Comparison of ENCODE assay signal across 8 mouse cellular contexts in the genomic region with DNA sequence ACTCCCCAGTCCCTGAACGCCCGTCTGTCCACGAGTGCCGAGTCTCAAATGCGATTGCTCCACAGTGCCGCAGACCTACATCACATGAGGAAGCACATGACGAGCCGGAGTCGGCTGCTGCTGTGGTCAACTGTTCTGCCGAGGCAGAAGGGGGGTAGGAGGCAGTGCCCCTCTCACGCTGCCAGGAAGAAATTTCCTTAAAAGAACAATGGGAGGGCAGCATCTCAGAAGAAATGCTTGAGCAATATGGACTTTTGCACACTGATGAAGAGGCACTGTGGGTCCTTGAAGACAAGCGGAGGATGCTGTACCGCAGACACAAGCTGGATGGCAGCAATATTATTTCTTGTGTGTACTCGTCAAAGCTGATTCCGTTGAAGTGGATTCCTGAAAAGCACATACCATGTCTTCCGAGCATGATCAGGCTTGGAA.
DNase-seq lines count a peak whose midpoint lies in the region; ATAC-seq and TF ChIP-seq lines count a peak whose summit lies in the region.

No protein-coding gene starts in this region.

- TF ChIP-seq CTCF in CH12.LX (conservative IDR thresholded peaks at IDR 0.05 in 1 of 2, IDR thresholded peaks at IDR 0.05 in 1 of 2; ENCODE audit: low read depth in 2 of 2, low read length in 2 of 2), result no peak

- no peak for TF ChIP-seq EP300 in CH12.LX (IDR thresholded peaks at IDR 0.05; ENCODE audit: low read length)

- DNase-seq in CH12.LX (ENCODE audit: extremely low read depth), result no peak
- DNase-seq in cerebellum, adult 11 months, result peak; percentile 51
- peak; percentile 82 to 86 for DNase-seq in frontal cortex, postnatal 10 days (ENCODE audit: low spot score in 2 of 2)
- DNase-seq in layer of hippocampus, postnatal 36 days, result peak; percentile 79 to 84
- DNase-seq in right cerebral cortex, postnatal 14 days, result peak; percentile 81
- DNase-seq in adrenal gland, adult 8-10 months, result no peak

- no peak overlapping the region for H3K4me3 ChIP-seq in CH12.LX (replicated peaks in 1 of 3; ENCODE audit: low read depth in 2 of 3, low read length in 2 of 3, poor library complexity in 1 of 3)
- H3K4me3 ChIP-seq in hindbrain, embryonic 12.5 days, result peak overlapping the region; percentile 12

- H3K9me3 ChIP-seq in CH12.LX (replicated peaks; ENCODE audit: low read length), result no peaks in the 10 kb centered on the region
- no peaks in the 10 kb centered on the region for H3K9me3 ChIP-seq in hindbrain, embryonic 12.5 days (replicated peaks)

- no peak for TF ChIP-seq POLR2A in CH12.LX (IDR thresholded peaks at IDR 0.05; ENCODE audit: low read depth, low read length)

- no peaks in the 10 kb centered on the region for H3K36me3 ChIP-seq in CH12.LX (replicated peaks in 1 of 2; ENCODE audit: control insufficient read depth in 1 of 2, insufficient read depth in 1 of 2, low read length in 1 of 2)
- H3K36me3 ChIP-seq in hindbrain, embryonic 12.5 days, result no peaks in the 10 kb centered on the region

- H3K4me2 ChIP-seq in CH12.LX (ENCODE audit: insufficient read depth, low read depth, poor library complexity, severe bottlenecking), result peak overlapping the region; percentile 48; the same call in 1 of the 2 replicates
- H3K4me2 ChIP-seq in hindbrain, embryonic 12.5 days (replicated peaks), result peak overlapping the region; percentile 40

- dilution Hi-C loops in CH12.LX (cut with MboI; ENCODE audit: extremely low pct_ligation_motif_present, extremely low pct_unique_long_range_greater_than_20kb, low sequenced_read_pairs), result no loop called here

- H3K27ac ChIP-seq in CH12.LX (ENCODE audit: insufficient read depth, low read depth), result no peak overlapping the region
- H3K27ac ChIP-seq in hindbrain, embryonic 12.5 days, result peak overlapping the region; percentile 94

- no peaks in the 10 kb centered on the region for H3K79me2 ChIP-seq in CH12.LX (replicated peaks; ENCODE audit: control insufficient read depth, extremely low read depth, insufficient read depth, poor library complexity, severe bottlenecking)

- no peaks in the 10 kb centered on the region for H3K27me3 ChIP-seq in CH12.LX (replicated peaks)
- no peaks in the 10 kb centered on the region for H3K27me3 ChIP-seq in hindbrain, embryonic 12.5 days

- no peak overlapping the region for H3K9ac ChIP-seq in CH12.LX (ENCODE audit: insufficient read depth, low read depth)
- H3K9ac ChIP-seq in hindbrain, embryonic 12.5 days, result peak overlapping the region; percentile 8; the same call in 1 of the 2 replicates

- 41% methylated on average over 16 of the region's 16 CpGs for WGBS in hindbrain, embryonic 12.5 days

- no peak for ATAC-seq in hindbrain, embryonic 12.5 days (ENCODE audit: low FRiP score)
- peak; percentile 89 for ATAC-seq in megakaryocyte, adult 5-6 weeks (ENCODE audit: poor library complexity, severe bottlenecking)

- TF ChIP-seq RAD21 in CH12.LX (IDR thresholded peaks at IDR 0.05; ENCODE audit: low read depth, low read length), result no peak

- in situ Hi-C loops in CH12.LX (cut with MboI; ENCODE audit: low pct_ligation_motif_present, low pct_unique_long_range_greater_than_20kb, low sequenced_read_pairs), result no loop called here

- H3K4me1 ChIP-seq in CH12.LX (ENCODE audit: control insufficient read depth in 1 of 2, insufficient read depth in 2 of 2), result no peaks in the 10 kb centered on the region; a peak in 1 of 4 replicates
- H3K4me1 ChIP-seq in hindbrain, embryonic 12.5 days, result peaks cover 55% of the 10 kb centered on the region

TF ChIP-seq in CH12.LX, 34 proteins besides CTCF, POLR2A, EP300 and RAD21:
- no peak for TF ChIP-seq CHD2 (IDR thresholded peaks at IDR 0.05; ENCODE audit: low read length)
- TF ChIP-seq BHLHE40 (IDR thresholded peaks at IDR 0.05; ENCODE audit: low read depth, low read length), result peak; percentile 71

Comparison
In these comparisons a context has a peak if more than half of its experiments do, and no peak if none do; other contexts are left out.
1. DNase-seq: peak in cerebellum, adult 11 months (single experiment), frontal cortex, postnatal 10 days (2 of 2), layer of hippocampus, postnatal 36 days (2 of 2) and right cerebral cortex, postnatal 14 days (single experiment); none in CH12.LX (single experiment) and adrenal gland, adult 8-10 months (single experiment).